8 mouse cellular contexts compared by ENCODE assay signal in the genomic region with DNA sequence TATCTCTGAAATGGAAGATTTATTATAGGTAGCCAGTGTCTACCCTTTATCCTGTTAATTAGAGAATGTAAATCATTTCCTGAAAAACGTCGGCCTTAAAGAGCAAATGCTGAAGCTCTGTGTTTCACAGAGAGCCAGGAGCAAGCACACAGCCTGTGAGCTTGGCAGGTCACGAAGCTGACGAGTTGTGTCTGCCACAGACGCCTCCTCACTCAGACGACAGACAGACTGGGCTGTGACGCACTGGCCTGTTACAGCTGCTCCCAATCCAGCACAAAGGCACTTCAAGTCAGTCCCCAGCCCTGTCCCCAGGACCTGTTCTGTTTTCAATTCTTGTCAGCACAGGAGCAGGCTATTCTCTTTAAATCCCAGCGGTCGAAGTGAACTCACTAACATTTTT. TPM values are rescaled to one million over a fixed set of nuclear protein-coding genes. Genes with fewer than 3 reads are reported as not detected.
DNase-seq lines count a peak whose midpoint lies in the region; ATAC-seq lines count a peak whose summit lies in the region.

No protein-coding gene starts in this region.

- no peak for ATAC-seq in forebrain, embryonic 11.5 days (replicated peaks; ENCODE audit: low FRiP score)
- ATAC-seq in intestine, embryonic 15.5 days, result peak; percentile 59
- peak; percentile 85; the same call in 1 of the 2 replicates for ATAC-seq in lung, embryonic 15.5 days (ENCODE audit: borderline replicate concordance, extremely low read depth, low FRiP score, low TSS enrichment)

- H3K36me3 ChIP-seq in forebrain, embryonic 10.5 days (replicated peaks), result peaks cover 40% of the 10 kb centered on the region
- no peaks in the 10 kb centered on the region for H3K36me3 ChIP-seq in forebrain, embryonic 11.5 days (ENCODE audit: control insufficient read depth, insufficient read depth, low read length)
- 0 out of 2 replicates have a peak, but pooled peaks cover 3% of the 10 kb centered on the region for H3K36me3 ChIP-seq in intestine, embryonic 15.5 days
- no peaks in the 10 kb centered on the region for H3K36me3 ChIP-seq in lung, embryonic 15.5 days

- no peaks in the 10 kb centered on the region for H3K27me3 ChIP-seq in forebrain, embryonic 10.5 days (ENCODE audit: poor library complexity, severe bottlenecking)
- H3K27me3 ChIP-seq in forebrain, embryonic 11.5 days (ENCODE audit: control insufficient read depth, insufficient read depth, low read length), result no peaks in the 10 kb centered on the region
- H3K27me3 ChIP-seq in intestine, embryonic 15.5 days (replicated peaks), result no peaks in the 10 kb centered on the region
- no peaks in the 10 kb centered on the region for H3K27me3 ChIP-seq in lung, embryonic 15.5 days

- no peak for DNase-seq in forebrain, embryonic 10.5 days (ENCODE audit: extremely low spot score, low spot score)
- no peak for DNase-seq in forebrain, embryonic 11.5 days (ENCODE audit: low spot score)
- peak; percentile 59 for DNase-seq in embryo, embryonic 11 days
- DNase-seq in cerebellum, postnatal 4 days (ENCODE audit: low spot score in 2 of 2), result no peak
- DNase-seq in cerebellum, adult 8-10 months, result no peak
- no peak for DNase-seq in thymus, postnatal 10 days (ENCODE audit: low spot score in 2 of 2)

- H3K9ac ChIP-seq in forebrain, embryonic 11.5 days (ENCODE audit: low read length), result no peak overlapping the region
- no peak overlapping the region for H3K9ac ChIP-seq in intestine, embryonic 15.5 days
- no peak overlapping the region for H3K9ac ChIP-seq in lung, embryonic 15.5 days

- H3K4me3 ChIP-seq in forebrain, embryonic 10.5 days, result no peak overlapping the region
- no peak overlapping the region for H3K4me3 ChIP-seq in forebrain, embryonic 11.5 days (ENCODE audit: low read depth, low read length)
- no peak overlapping the region for H3K4me3 ChIP-seq in intestine, embryonic 15.5 days (replicated peaks)
- no peak overlapping the region for H3K4me3 ChIP-seq in lung, embryonic 15.5 days

- H3K27ac ChIP-seq in forebrain, embryonic 10.5 days, result peak overlapping the region; percentile 2; the same call in 1 of the 2 replicates
- no peak overlapping the region for H3K27ac ChIP-seq in forebrain, embryonic 11.5 days (ENCODE audit: low read depth, low read length)
- H3K27ac ChIP-seq in intestine, embryonic 15.5 days, result no peak overlapping the region; the same call in 1 of the 2 replicates
- H3K27ac ChIP-seq in lung, embryonic 15.5 days, result peak overlapping the region; percentile 21

- 58% methylated on average over 9 of the region's 9 CpGs for WGBS in forebrain, embryonic 10.5 days
- 56% methylated on average over 9 of the region's 9 CpGs for WGBS in forebrain, embryonic 11.5 days
- 33% methylated on average over 9 of the region's 9 CpGs for WGBS in intestine, embryonic 15.5 days
- 27% methylated on average over 9 of the region's 9 CpGs for WGBS in lung, embryonic 15.5 days

- no peaks in the 10 kb centered on the region for H3K9me3 ChIP-seq in forebrain, embryonic 10.5 days
- H3K9me3 ChIP-seq in forebrain, embryonic 11.5 days (ENCODE audit: control insufficient read depth, low read length), result no peaks in the 10 kb centered on the region
- H3K9me3 ChIP-seq in intestine, embryonic 15.5 days, result no peaks in the 10 kb centered on the region
- no peaks in the 10 kb centered on the region for H3K9me3 ChIP-seq in lung, embryonic 15.5 days

- H3K4me2 ChIP-seq in forebrain, embryonic 11.5 days (ENCODE audit: low read depth, low read length, severe bottlenecking), result no peak overlapping the region
- H3K4me2 ChIP-seq in intestine, embryonic 15.5 days (replicated peaks), result no peak overlapping the region
- no peak overlapping the region for H3K4me2 ChIP-seq in lung, embryonic 15.5 days

- peaks cover 4% of the 10 kb centered on the region for H3K4me1 ChIP-seq in forebrain, embryonic 10.5 days
- 0 out of 2 replicates have a peak, but pooled peaks cover 2% of the 10 kb centered on the region for H3K4me1 ChIP-seq in forebrain, embryonic 11.5 days (replicated peaks; ENCODE audit: control insufficient read depth, insufficient read depth, low read length)
- no peaks in the 10 kb centered on the region for H3K4me1 ChIP-seq in intestine, embryonic 15.5 days (replicated peaks)
- 0 out of 2 replicates have a peak, but pooled peaks cover 7% of the 10 kb centered on the region for H3K4me1 ChIP-seq in lung, embryonic 15.5 days

RNA-seq across cellular contexts. Expression of a gene that starts 37.0 kb away (rescaled TPM):
- 106 and 110 TPM in 2 replicates for polyA plus RNA-seq in forebrain, embryonic 10.5 days (2016; fragmentation: Nextera tagmentation; extraction: Ambion mirVana)
- 121 and 122 TPM in 2 replicates for polyA plus RNA-seq in forebrain, embryonic 11.5 days (2014; fragmentation: Nextera tagmentation; extraction: Ambion mirVana)
- polyA plus RNA-seq in intestine, embryonic 15.5 days (2015; fragmentation: Nextera tagmentation; extraction: Ambion mirVana), result 46.1 and 50.0 TPM in 2 replicates
- 106 and 114 TPM in 2 replicates for polyA plus RNA-seq in lung, embryonic 15.5 days (2015; fragmentation: Nextera tagmentation; extraction: Ambion mirVana)

RNA-seq across cellular contexts. Expression of a gene that starts 41.4 kb away (rescaled TPM):
- polyA plus RNA-seq in forebrain, embryonic 10.5 days (2016; fragmentation: Nextera tagmentation; extraction: Ambion mirVana), result 1.9 and 2.2 TPM in 2 replicates
- polyA plus RNA-seq in forebrain, embryonic 11.5 days (2014; fragmentation: Nextera tagmentation; extraction: Ambion mirVana), result 2.3 and 3.1 TPM in 2 replicates
- 0.44 and 0.58 TPM in 2 replicates for polyA plus RNA-seq in intestine, embryonic 15.5 days (2015; fragmentation: Nextera tagmentation; extraction: Ambion mirVana)
- polyA plus RNA-seq in lung, embryonic 15.5 days (2015; fragmentation: Nextera tagmentation; extraction: Ambion mirVana), result 0.87 and 0.94 TPM in 2 replicates

Comparison
In these comparisons a context has a peak if more than half of its experiments do, and no peak if none do; other contexts are left out.
1. H3K27ac ChIP-seq: peak in forebrain, embryonic 10.5 days (single experiment) and lung, embryonic 15.5 days (single experiment); none in forebrain, embryonic 11.5 days (single experiment) and intestine, embryonic 15.5 days (single experiment).